9 mouse cellular contexts compared by ENCODE assay signal in the genomic region with DNA sequence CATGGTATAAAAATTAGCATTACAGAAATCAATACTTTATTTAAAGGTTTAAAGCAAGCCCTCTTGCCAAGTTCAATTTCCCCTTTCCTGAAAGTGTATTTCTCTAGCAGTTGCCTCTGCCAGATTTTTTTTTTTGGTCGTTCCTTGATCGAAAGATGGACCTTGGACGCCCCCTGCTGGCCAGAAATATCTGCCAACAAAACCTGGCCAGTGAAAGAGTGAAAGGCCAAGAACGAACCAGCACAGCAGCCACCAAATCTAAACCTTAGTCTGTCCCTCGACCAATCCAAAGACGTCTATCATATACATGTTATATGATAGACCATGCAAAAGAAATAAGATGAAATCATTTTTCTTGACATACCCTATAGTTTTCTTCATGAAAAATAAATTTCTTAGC. TPM values are rescaled to one million over a fixed set of nuclear protein-coding genes. Genes with fewer than 3 reads are reported as not detected.
DNase-seq lines count a peak whose midpoint lies in the region; ATAC-seq and TF ChIP-seq lines count a peak whose summit lies in the region.
"Had no signal": no experiment of that assay in that cellular context is flagged by ENCODE, and none has a peak within 500 bp of the region (broad histone marks: within the 10 kb centered on the region; RNA-seq: fewer than 3 reads in every experiment).

No protein-coding gene starts in this region.

- TF ChIP-seq CTCF in cortical plate, adult 2 months (IDR thresholded peaks at IDR 0.05; ENCODE audit: extremely low read depth, insufficient read depth, low read length) = peak; percentile 50
- TF ChIP-seq CTCF in layer of hippocampus, adult 2 months (conservative IDR thresholded peaks at IDR 0.05) = peak; percentile 87

- no peak for TF ChIP-seq POLR2A in cortical plate, adult 2 months (IDR thresholded peaks at IDR 0.05; ENCODE audit: extremely low read depth, insufficient read depth, low read length)

- no peak for ATAC-seq in inflammation-experienced regulatory T-cells, adult 6 months

- no peak overlapping the region for H3K27ac ChIP-seq in cortical plate, adult 2 months (ENCODE audit: insufficient read depth, low read length)
- H3K27ac ChIP-seq in layer of hippocampus, adult 2 months = no peak overlapping the region
- H3K27ac ChIP-seq: limb, embryonic 15.5 days had no signal

- no peak overlapping the region for H3K4me3 ChIP-seq in cortical plate, adult 2 months (ENCODE audit: insufficient read depth, low read length)
- H3K4me3 ChIP-seq in layer of hippocampus, adult 2 months = no peak overlapping the region
- H3K4me3 ChIP-seq: limb, embryonic 15.5 days had no signal

- no peaks in the 10 kb centered on the region for H3K4me1 ChIP-seq in cortical plate, adult 2 months (ENCODE audit: control insufficient read depth, insufficient read depth, low read length)
- H3K4me1 ChIP-seq: limb, embryonic 15.5 days had no signal

- peak; percentile 57 for DNase-seq in ES-CJ7 (ENCODE audit: low read depth, low spot score)
- DNase-seq in adrenal gland, adult 2 months = peak; percentile 70
- DNase-seq in gastrocnemius, postnatal 4 days (ENCODE audit: low spot score in 2 of 2) = peak; percentile 53 to 78
- peak; percentile 32 to 80 for DNase-seq in layer of hippocampus, adult 2 months (ENCODE audit: low spot score in 2 of 2)
- peak; percentile 70 for DNase-seq in lung, postnatal 10 days
- DNase-seq in right cerebral cortex, postnatal 14 days = peak; percentile 89

RNA-seq across cellular contexts. Expression of a gene that starts 23.9 kb away (rescaled TPM):
- total RNA-seq in adrenal gland, adult 2 months (2021) = not detected
- not detected in 2 replicates for polyA plus RNA-seq in adrenal gland, adult 2 months (2012; rRNA removed)
- polyA plus RNA-seq in cortical plate, adult 2 months (2012; rRNA removed) = not detected in 2 replicates
- total RNA-seq in gastrocnemius, postnatal 4 days (2021) = under 1 TPM; 0.26 to 0.74 TPM
- total RNA-seq in layer of hippocampus, adult 2 months (2021) = not detected
- polyA plus RNA-seq in inflammation-experienced regulatory T-cells, adult 6 months (2017; shearing (Covaris generic)) = not detected

RNA-seq across cellular contexts. Expression of a gene that starts 55.9 kb away (rescaled TPM):
- not detected for total RNA-seq in adrenal gland, adult 2 months (2021)
- polyA plus RNA-seq in adrenal gland, adult 2 months (2012; rRNA removed) = not detected in 2 replicates
- polyA plus RNA-seq in cortical plate, adult 2 months (2012; rRNA removed) = not detected in 2 replicates
- not detected for total RNA-seq in gastrocnemius, postnatal 4 days (2021)
- total RNA-seq in layer of hippocampus, adult 2 months (2021) = not detected
- polyA plus RNA-seq in inflammation-experienced regulatory T-cells, adult 6 months (2017; shearing (Covaris generic)) = not detected
